18 mouse cellular contexts compared by ENCODE assay signal in genomic region chr10:50915607-50916006, GRCm38 (mm10). TPM values are rescaled to one million over a fixed set of nuclear protein-coding genes. Genes with fewer than 3 reads are reported as not detected.
DNase-seq lines count a peak whose midpoint lies in the region; ATAC-seq and TF ChIP-seq lines count a peak whose summit lies in the region.
"Had no signal": no experiment of that assay in that cellular context is flagged by ENCODE, and none has a peak within 500 bp of the region (broad histone marks: within the 10 kb centered on the region; RNA-seq: fewer than 3 reads in every experiment).

No protein-coding gene starts in this region.

- no peak overlapping the region for H3K9ac ChIP-seq in intestine, postnatal 0 days (ENCODE audit: low read depth, low read length)
- H3K9ac ChIP-seq in intestine, embryonic 15.5 days, result no peak overlapping the region
- H3K9ac ChIP-seq: heart, embryonic 12.5 days had no signal

- H3K36me3 ChIP-seq in intestine, postnatal 0 days (ENCODE audit: control insufficient read depth, insufficient read depth), result no peaks in the 10 kb centered on the region
- no peaks in the 10 kb centered on the region for H3K36me3 ChIP-seq in intestine, embryonic 15.5 days
- H3K36me3 ChIP-seq in testis, adult 2 months (ENCODE audit: control insufficient read depth, insufficient read depth, low read length), result no peaks in the 10 kb centered on the region
- H3K36me3 ChIP-seq: heart, embryonic 12.5 days had no signal

- no peak for DNase-seq in testis, postnatal 10 days (ENCODE audit: low spot score)
- DNase-seq in MEL-GATA-1-ER (ENCODE audit: extremely low read depth, low read depth), result peak; percentile 8
- DNase-seq in spleen, postnatal 36 days (ENCODE audit: low spot score in 2 of 2), result no peak
- no peak for DNase-seq in frontal cortex, postnatal 36 days (ENCODE audit: low spot score in 2 of 2)
- DNase-seq: adrenal gland, postnatal 36 days; cerebellum, postnatal 14 days; gastrocnemius, postnatal 14 days; kidney, postnatal 14 days; lung, postnatal 10 days; right cerebral cortex, postnatal 14 days; thymus, adult 18-20 months had no signal

- H3K9me3 ChIP-seq in intestine, postnatal 0 days (ENCODE audit: control insufficient read depth), result no peaks in the 10 kb centered on the region
- no peaks in the 10 kb centered on the region for H3K9me3 ChIP-seq in intestine, embryonic 15.5 days
- H3K9me3 ChIP-seq: heart, embryonic 12.5 days had no signal

- no peaks in the 10 kb centered on the region for H3K4me1 ChIP-seq in intestine, postnatal 0 days (replicated peaks; ENCODE audit: control insufficient read depth, insufficient read depth, low read length)
- 0 out of 2 replicates have a peak, but pooled peaks cover 2% of the 10 kb centered on the region for H3K4me1 ChIP-seq in intestine, embryonic 15.5 days (replicated peaks)
- 0 out of 2 replicates have a peak, but pooled peaks cover 2% of the 10 kb centered on the region for H3K4me1 ChIP-seq in testis, adult 2 months (ENCODE audit: control insufficient read depth, insufficient read depth, low read length)

- peak; percentile 44 for TF ChIP-seq CTCF in intestine, postnatal 0 days (IDR thresholded peaks at IDR 0.05; ENCODE audit: low read depth)
- peak; percentile 16; the same call in 1 of the 2 replicates for TF ChIP-seq CTCF in testis, adult 2 months (IDR thresholded peaks at IDR 0.05; ENCODE audit: control insufficient read depth, insufficient read depth, insufficient replicate concordance, low read depth, low read length)

- no peak overlapping the region for H3K27ac ChIP-seq in intestine, postnatal 0 days (ENCODE audit: low read depth, low read length)
- H3K27ac ChIP-seq in intestine, embryonic 15.5 days, result no peak overlapping the region
- no peak overlapping the region for H3K27ac ChIP-seq in testis, adult 2 months (ENCODE audit: control insufficient read depth, insufficient read depth, low read depth, low read length)

- H3K27me3 ChIP-seq in intestine, postnatal 0 days (replicated peaks; ENCODE audit: control insufficient read depth, insufficient read depth, low read length), result peaks cover 24% of the 10 kb centered on the region
- peaks cover 15% of the 10 kb centered on the region for H3K27me3 ChIP-seq in intestine, embryonic 15.5 days (replicated peaks)
- H3K27me3 ChIP-seq in testis, adult 2 months (ENCODE audit: control insufficient read depth, insufficient read depth, low read length), result no peaks in the 10 kb centered on the region

- TF ChIP-seq POLR2A in testis, adult 2 months (IDR thresholded peaks at IDR 0.05; ENCODE audit: control insufficient read depth, low read depth, low read length), result no peak

- H3K4me2 ChIP-seq in intestine, postnatal 0 days (replicated peaks; ENCODE audit: low read depth), result no peak overlapping the region
- no peak overlapping the region for H3K4me2 ChIP-seq in intestine, embryonic 15.5 days (replicated peaks)
- H3K4me2 ChIP-seq: heart, embryonic 12.5 days; liver, embryonic 11.5 days had no signal

- no peak for ATAC-seq in intestine, postnatal 0 days
- ATAC-seq in intestine, embryonic 15.5 days, result no peak

- no peak overlapping the region for H3K4me3 ChIP-seq in intestine, postnatal 0 days (ENCODE audit: low read depth, low read length)
- H3K4me3 ChIP-seq in intestine, embryonic 15.5 days (replicated peaks), result no peak overlapping the region
- H3K4me3 ChIP-seq in testis, adult 2 months (ENCODE audit: control insufficient read depth, low read depth, low read length), result no peak overlapping the region
- H3K4me3 ChIP-seq: heart, embryonic 12.5 days; myocyte had no signal

- WGBS in intestine, postnatal 0 days, result 47% methylated on average over 2 of the region's 2 CpGs
- WGBS in intestine, embryonic 15.5 days, result 52% methylated on average over 2 of the region's 2 CpGs

RNA-seq across cellular contexts. Expression of gene Sim1, which starts 21.1 kb away (rescaled TPM):
- polyA plus RNA-seq in intestine, postnatal 0 days (2015; fragmentation: Nextera tagmentation; extraction: Ambion mirVana), result not detected in 2 replicates
- polyA plus RNA-seq in intestine, embryonic 15.5 days (2015; fragmentation: Nextera tagmentation; extraction: Ambion mirVana), result 0.05 TPM in 1 of 2 replicates, not detected in the other
- 0.04 and 0.23 TPM in 2 replicates for polyA plus RNA-seq in testis, adult 2 months (2012; rRNA removed)
- polyA plus RNA-seq: heart, embryonic 12.5 days; urinary bladder, adult 2 months had no signal
